Mouse (Mus musculus) adrenal gland, postnatal 14 days (tissue): ENCODE measurements around the gene Capg. TPM values are rescaled to one million over a fixed set of nuclear protein-coding genes. Genes with fewer than 3 reads are reported as not detected.

ENCODE experiments used
- DNase-seq: peaks from one replicate; pipeline ENCODE4 v3.0.0; 2021; ENCODE audit warnings: mixed read lengths
- total RNA-seq: library from RNA; stranded (reverse); gene quantifications from 2 replicates; pipeline ENCODE4 v1.2.3, GENCODE M21; 2021

The Capg gene
- total RNA-seq, 1 experiment from 2014 or later: 28.8 TPM

DNA sequence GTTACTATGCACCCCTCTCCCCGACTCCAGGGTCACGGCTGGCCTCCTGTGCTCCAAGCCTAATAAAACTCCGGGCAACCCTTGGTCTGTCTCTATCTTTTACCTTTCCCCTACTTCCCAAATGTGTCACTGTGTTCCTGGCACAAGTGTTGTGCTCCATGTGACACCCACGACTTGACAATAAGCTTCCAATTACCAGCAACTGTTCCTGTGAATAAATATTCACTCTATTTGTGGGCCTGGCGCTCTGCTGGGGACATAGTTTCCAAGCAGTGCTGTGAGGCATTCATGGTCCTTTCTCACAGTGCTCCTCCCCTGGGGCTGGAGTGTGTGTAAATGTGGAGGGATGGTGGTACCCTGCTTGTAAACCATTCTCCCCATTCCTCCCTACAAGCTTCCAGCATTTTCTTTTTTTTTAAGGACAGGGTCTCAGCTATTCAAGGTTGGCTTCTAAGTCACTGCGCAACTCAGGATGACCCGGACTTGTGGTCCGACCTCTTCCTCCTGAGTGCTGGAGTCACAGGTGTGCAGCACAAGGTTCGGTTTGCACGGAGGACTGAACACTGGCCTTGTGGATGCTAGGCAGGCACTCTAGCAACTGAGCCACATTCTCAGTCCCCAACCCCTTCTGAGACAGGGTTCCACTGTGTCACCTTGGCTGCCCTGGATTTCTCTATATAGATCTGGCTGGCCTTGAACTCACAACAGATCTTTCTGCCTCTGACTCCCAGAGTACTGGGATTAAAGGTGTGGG is 26.6 kb downstream of the Capg start:
- no peak for DNase-seq

GRCm38 (mm10) chr6:72571826-72572225 is 27.6 kb downstream of the Capg start:
- no peak for DNase-seq

- DNase-seq: no peak
These were observed 31.9 kb downstream of the Capg start for GRCm38 (mm10) chr6:72576041-72576440.

DNA sequence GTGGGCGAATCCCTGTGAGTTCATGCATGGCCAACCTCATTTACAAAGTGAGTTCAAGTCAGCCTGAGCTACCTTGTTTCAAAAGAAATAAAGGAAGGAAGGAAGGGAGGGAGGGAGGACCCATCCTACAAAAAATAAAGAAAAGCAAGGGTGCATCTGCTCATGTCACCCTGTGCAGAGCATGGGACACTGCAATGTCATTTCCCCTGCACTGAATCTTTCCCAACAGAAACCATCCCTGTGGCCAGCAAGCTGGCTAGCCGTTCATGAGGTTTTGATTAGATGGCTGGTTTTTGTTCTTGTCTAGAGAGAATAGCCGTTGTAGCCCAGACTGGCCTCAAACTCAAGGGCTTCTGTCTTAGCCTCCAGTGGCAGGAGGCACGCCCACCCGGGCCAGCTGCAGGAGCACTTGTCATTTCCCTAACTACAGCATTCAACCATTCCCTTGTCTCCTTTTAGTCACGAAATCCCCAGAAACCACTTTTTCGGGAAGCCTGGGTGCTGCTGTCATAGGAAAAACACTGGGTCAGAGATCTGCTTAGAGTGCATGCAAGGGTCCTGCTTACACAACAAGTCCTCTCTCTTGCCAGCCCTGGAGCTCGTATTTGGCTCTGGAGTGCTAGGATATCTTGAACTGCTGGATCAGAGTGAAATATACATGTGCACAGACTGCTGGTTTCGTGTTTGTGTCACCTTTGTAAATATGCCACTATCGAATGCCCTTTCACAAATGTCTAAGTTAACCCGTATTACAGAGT is 37.6 kb downstream of the Capg start:
- peak; percentile 33 for DNase-seq

DNA sequence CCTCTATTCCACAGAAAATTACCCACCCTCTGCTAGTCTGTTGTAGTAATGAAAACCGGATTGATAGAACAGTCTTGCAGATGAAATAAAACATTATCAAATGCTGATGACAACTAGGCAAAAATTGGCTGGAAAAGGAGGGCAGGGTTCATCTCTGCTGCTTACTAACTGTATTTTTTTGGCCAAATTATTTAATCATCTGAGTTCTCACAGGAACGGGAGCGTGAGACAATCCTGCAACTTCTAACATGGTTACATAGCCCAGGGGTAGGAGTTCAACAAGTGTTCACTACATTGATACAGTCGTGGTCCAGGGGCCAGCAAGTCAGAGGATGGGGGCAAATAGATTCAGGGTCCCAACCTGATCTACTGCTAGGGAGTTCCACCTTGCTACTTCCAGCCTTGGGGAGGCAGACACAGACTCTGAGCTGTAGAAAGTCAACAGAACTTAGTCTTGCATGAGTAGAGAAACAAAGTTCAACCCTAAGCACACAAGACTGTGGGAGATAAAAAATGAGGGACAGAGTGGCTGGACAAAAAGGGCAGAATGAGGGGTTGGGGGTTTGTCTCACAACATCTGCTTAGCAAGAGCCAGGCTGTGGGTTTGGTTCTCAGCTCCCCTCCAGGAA is 39.1 kb downstream of the Capg start:
- DNase-seq: no peak

DNA sequence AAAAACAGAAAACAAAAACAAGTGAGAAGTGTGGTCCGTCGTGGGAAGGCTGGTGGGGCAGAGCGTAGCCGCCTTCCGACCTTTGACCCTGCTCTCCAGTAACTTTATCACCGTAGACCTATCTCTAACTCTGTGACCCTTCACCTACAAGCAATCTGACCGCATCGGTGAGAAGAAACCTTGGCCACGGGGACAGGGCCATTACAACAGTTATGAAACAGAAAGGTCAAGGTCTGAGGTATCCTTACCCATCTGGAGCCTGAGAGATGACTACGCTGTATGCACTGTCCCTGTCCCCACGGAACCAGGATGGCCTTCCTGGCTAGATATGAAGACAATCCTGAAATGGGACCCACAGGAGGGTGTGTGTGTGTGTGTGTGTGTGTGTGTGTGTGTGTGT is 40.0 kb downstream of the Capg start:
- DNase-seq: peak; percentile 41

DNA sequence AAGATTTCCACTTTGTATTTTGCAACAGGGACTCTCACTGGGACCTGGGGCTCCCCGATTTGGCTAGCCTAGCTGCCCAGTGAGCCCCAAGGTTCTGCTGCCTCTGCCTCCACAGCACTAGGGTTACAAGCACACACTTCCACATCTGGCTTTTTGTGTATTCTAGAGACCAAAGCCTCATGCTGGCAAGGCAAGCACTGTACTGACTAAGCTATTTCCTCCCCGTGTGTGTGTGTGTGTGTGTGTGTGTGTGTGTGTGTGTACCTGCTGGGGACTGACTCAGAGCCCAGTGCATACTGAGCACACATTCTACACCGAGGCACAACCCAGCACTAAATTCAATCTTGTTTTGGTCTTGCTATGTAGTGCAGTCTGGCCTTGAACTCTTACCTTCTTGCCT is 42.5 kb downstream of the Capg start:
- DNase-seq: peak; percentile 40

- DNase-seq: no peak
These were observed 44.1 kb downstream of the Capg start for GRCm38 (mm10) chr6:72588307-72588706.

DNA sequence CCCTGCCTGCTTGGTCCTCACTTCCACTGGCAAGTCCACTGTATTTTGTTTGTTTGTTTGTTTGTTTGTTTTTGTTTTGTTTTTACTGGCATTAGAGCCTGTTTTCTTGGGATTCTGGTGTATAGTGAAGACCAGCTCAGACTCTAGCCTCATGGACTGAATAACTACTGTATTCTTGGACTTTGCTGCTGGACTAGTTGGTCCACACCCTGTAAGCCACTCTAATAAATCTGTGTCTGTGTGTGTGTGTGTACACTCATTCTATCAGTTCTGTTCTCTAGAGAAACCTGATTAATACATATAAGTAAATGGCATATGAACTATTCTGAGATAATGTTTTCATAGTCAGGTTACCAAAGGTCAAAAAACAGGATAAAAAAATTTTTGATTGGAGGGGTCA is 45.9 kb downstream of the Capg start:
- DNase-seq: no peak

DNA sequence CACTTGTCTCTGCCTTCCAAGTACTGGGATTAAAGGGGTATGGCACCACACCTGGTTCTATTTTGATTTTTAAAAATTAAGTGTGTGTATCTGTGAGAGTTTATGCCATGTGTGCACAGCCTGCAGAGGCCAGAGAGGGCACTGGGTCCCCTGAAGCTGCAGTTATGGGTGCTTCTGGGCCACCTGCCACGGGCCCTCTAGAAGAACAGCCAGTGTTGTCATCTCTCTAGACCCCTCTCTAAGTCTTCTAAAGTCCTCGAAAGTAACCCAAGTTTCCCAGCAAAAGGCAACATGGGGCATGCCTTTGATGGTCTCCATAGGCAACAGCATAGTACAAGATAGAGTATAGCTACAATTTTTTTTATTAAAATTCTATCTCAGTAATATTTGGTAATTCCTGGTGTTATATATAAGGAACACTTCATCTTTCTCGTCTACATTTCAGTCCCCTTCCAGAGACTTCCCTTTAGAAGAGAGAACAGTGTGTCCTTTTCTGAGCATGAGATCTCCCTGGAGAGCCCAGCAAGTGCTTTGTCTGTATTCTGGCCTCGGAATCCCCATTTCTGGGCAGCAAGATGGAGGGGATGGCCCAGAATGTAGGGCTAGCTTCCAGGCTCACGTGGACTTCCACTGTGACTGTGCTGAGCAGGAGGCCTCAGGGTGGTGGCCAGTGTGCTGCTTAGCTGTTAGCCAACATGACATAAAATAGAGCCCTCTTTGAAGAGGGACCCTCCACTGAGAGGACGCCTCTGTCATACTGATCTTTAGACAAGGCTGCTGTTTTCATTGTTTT is 49.0 kb downstream of the Capg start:
- DNase-seq: peak; percentile 39

DNA sequence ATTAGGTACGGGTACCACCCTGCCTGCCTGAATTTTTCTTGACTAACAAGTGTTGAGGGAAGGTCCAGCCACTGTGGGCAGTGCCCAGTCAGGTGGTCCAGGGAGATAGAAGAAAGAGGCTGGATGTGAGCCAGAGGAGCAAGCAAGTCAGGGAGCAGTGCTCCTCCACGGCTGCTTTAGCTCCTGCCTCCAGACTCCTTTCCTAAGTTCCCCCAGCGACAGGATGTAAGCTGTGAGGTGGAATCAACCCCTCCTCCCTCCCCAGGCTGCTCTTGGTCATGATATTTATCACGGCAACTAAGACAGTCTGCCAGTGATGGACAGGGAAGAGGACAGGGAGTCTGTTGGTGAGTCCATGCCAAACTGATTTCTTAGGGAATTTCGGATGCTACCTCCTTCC is 49.7 kb downstream of the Capg start:
- no peak for DNase-seq

- peak; percentile 65 for DNase-seq
These were observed 53.1 kb downstream of the Capg start for GRCm38 (mm10) chr6:72597083-72597874.

DNA sequence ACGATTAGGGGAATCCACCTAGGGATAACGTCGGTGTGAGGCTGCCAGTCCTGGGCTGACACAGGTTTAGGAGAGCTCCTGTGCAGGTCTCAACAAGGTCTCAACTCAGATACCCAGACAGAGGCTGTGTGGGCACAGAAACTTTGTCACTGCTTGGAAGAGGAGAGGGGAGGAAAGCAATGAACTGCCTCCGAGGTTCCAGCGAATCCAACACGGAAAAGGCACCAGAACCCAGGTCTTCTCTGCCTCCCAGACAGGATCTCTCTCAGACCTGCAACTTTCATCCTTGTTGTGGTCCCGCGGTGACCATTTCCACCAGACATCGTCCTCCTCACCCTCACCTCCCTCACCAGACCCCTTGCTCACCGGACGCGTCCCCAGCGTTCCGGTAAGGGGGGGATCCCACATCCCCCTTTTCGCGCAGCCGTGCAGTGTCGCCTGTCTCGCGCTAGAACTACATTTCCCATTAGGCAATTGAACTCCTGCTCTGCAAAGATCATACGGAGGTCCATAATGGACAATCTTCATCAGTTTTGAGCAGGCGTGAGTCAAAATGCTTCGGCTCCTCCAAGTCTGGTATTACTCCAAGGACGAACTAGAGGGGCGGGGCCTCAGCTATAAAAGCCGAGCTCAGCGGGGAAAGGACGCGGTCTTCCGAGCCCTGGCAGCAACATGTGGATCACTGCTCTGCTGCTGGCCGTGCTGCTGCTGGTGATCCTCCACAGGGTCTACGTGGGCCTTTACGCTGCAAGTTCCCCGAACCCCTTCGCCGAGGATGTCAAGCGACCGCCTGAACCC is 54.0 kb downstream of the Capg start, which contains the start of the genes Elmod3 and Retsat:
Elmod3 (minus strand) TSS at position 458 of the 798 bp plus-strand sequence.
Retsat (plus strand) TSS at position 520 of the 798 bp plus-strand sequence.
- peak; percentile 97 for DNase-seq

DNA sequence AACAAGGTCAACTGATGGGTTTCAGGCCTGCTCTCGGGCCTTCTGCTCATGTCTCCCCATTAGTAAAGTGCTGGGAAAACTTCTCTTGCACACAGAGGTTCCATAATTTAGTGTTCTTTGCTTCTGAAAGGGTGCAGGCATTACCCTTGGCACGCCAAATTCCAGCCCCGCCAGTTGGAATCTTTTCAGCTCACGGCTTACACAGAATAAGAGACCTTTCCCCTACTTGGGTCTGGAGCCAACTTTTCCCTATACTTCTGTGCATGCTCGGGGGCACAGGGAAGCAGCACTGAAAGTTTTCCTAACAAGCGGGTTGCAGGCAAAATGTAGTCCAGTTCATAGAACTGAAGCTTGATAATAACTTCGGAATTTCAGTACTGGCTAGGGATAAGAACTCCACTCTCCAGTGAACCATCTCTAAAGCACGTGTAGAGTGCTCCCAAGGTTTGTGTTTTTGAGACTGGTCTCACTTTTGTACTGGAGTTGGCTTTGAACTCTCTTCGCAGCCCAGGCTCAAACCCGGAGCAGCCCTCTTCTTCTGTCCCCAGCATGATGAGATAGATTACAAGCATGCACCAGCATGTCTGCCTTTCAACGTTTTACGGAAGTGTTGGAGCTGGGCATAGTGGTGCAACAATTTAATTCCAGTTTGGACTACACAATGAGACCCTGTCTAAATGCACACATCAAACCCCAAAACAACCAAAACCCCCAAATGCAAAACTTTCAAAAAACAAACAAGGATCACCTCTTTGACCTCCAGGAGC is 54.8 kb downstream of the Capg start:
- peak; percentile 69 for DNase-seq

DNA sequence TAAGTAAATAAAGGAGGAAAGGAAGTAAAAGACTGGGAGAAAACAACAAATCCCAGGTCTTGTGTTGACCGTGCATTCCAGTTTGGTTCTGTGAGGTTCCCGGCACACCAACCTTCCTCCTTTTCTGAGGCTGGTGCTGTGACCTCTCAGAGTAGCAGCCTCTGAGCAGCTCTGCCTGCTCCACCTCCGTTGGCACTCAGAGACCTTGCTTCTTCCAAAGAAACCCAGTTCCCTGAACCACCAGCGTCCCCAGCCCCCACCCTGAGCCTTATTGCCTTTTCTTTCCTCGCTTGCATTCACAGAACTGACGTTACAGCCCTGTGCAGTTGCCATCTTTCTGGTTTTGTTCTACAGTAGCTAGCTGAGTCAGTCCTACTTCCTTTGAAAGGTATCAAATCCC is 56.0 kb downstream of the Capg start:
- peak; percentile 50 for DNase-seq

DNA sequence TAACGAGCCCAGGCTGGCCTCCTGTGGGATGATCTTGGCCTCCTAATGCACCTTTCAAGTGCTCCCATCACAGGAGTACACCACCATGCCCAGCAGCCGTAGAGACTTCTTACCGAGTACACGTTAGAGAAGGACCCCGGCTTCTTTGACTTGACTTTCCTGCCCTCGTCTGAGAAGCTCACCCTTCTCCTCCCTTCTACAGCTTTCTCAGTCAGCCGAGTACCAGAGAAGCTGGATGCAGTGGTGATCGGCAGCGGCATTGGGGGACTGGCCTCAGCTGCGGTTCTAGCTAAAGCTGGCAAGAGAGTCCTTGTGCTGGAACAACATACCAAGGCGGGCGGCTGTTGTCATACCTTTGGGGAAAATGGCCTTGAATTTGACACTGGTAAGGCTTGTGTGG is 56.6 kb downstream of the Capg start:
- DNase-seq: peak; percentile 38

DNA sequence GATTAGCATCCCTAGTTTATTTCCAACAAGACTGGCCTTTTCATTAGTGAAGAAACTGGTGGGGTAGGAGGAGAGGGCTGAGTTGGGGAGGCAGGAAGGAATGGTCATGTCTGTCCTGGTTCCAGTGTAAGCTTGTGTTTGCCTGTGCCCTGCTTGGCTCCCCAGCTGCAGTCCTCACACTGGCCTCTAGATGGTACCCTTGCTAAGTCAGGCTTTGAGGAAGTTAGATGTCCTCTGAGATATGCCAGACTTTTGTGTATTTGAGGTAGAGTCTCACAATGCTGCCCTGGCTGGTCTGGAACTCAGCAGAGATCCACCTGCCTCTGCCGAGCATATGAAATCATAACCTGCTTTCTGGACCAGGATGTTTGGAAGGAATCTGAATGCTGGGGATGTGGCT is 57.5 kb downstream of the Capg start:
- DNase-seq: peak; percentile 89

DNA sequence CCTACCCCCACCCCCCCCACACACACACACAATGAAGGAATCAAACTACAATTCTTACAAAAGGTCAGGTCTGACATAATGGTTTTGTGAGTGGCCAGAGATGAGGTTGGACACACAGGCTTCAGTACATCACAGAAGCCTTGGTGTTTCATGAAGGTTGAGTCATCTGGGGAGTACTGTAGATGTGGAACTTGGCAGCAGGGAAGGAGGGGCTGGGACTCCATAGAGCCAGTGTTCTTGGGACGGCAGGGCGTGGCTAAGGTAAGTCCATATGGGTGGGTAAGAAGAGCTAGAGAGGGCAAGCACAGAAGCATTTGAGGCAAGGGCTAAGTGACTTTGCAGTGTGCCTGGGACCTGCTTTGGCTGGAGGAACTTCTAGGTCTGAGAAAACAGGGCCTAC is 59.9 kb downstream of the Capg start:
- peak; percentile 34 for DNase-seq

- no peak for DNase-seq
These were observed 62.9 kb downstream of the Capg start for GRCm38 (mm10) chr6:72607060-72607459.

DNA sequence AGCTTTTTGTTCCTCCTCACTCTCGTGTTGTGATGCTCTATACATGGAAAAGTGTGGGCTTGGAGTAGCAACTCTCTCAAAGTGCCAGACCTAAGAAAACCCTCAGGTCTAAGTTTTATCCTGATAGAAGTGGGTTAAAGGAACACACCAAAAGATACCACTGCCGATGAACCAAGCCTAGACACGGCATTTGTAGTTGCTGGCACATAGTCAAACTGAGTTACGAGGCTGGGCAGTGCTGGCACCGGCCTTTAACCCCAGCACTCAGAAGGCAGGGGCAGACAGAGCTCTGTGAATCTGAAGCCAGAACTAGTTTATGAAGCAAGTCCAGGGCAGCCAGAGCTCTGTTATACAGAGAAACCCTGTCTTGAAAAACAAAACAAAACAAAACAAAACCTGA is 63.5 kb downstream of the Capg start:
- peak; percentile 43 for DNase-seq
